Mouse (Mus musculus) mammary gland, adult 2 months (tissue): ENCODE data around the gene Mug2. TPM values are rescaled to one million over a fixed set of nuclear protein-coding genes. Genes with fewer than 3 reads are reported as not detected.

ENCODE experiments used
- polyA plus RNA-seq: library from polyadenylated mRNA; depleted of rRNA; stranded (reverse); fragments of >200 nt; gene quantifications from 2 replicates; pipeline ENCODE4 v1.2.3, GENCODE M21; 2012; ENCODE audit warnings: low replicate concordance; rRNA removed

Gene Mug2
- 0.13 TPM in 1 of 2 replicates, not detected in the other for polyA plus RNA-seq

DNA sequence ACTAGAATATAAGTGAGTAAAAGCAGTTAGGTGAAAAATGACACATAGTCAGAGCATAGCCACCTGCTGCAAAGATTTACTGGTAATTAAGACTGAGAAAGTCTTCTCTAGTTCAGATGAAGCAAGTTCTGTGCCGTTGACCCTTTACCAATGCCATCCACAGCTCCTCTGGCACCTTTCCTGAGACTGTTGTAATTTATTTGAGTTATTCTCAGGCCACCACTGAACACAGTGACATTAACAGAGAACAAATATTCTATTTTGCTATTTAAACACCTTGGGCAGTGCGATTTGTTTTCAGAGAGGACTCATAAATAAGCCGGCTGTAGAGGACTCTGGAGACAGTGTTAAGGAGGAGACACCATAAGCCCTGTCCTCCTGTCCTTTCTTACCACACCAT lies at the start of gene Mug2:
Gene Mug2, plus strand, starts transcription at position 301 of the 400 bp plus-strand sequence.

Other genes with a start within 250 kb of the Mug2 start
- 1.6 TPM in 1 of 2 replicates, not detected in the other for gene Mug1, start 168.2 kb upstream of the Mug2 start, polyA plus RNA-seq